Mouse (Mus musculus) ovary, postnatal 14 days (tissue): ENCODE measurements at regions not wholly inside any gene's neighbourhood (a gene's known extent, or its start where the extent isn't known, plus 50 kb on each side); places are given as distances from the start of the nearest gene placed in this dataset.

Experiments
- DNase-seq: peaks from one replicate; pipeline ENCODE4 v3.0.0; 2022; ENCODE audit warnings: low spot score

- DNase-seq, result no peak
These were observed 146.4 kb downstream of the Fndc1 start for GRCm38 (mm10) chr17:7680658-7681057.

DNA sequence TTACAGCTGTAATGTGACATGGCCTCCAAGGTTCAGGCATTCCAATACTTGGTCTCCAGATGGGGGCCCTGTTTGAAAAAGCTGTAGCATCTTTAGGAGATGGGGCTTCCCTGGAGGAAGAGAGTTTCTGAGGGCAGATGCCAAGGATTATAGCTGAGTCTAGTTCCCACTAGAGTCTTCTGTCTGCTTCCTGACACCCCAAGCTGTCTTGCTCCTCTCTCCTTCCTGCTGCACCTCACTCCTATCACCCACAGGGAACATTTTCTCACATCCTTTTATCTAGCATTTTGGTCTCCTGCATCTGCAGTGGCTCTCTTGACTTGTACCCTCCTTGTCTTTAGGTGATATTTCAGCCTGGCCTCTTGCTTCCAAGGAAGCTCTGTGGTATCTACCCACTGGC, 147.3 kb downstream of the Fndc1 start:
- no peak for DNase-seq

DNA sequence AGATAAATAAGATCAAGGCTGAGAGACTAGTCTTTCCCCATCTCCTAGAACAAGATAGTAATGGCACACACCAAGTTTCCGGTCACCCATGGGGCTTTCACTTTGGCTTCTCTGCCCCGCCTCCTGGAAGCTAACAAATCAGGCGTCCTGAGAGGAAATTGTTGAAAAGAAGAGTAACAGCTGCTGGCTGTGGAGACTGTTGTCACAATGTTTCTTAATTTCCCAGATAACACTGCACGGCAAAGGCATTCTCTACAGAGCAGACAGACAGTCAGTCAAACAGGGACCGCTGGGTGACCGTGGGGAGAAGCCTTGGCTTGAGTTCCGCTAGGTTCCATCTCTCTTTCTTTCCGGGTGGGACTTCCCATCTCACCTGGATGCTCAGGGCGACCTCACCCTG, 148.2 kb downstream of the Fndc1 start:
- no peak for DNase-seq

- DNase-seq, result no peak
These were observed 149.3 kb downstream of the Fndc1 start for GRCm38 (mm10) chr17:7677796-7678195.

DNA sequence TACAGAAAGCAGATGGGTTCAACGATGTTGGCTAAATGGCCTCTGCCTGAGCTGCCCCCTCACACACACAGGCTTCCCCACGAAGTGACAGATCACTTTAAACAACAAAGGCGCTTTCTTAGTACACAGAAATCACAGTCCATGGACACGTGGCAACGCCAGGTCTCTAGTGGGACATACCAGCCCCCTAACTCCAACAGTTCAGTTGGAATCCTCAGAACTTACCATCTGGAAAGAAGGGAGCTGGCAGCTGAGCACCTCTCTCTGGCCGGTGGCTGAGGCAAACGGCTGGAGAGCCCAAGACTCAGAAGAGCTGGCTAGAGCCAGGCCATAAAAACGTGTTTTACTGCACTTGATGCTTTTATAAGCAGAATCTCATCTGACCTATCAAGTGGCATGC, 149.8 kb downstream of the Fndc1 start:
- DNase-seq, result no peak

DNA sequence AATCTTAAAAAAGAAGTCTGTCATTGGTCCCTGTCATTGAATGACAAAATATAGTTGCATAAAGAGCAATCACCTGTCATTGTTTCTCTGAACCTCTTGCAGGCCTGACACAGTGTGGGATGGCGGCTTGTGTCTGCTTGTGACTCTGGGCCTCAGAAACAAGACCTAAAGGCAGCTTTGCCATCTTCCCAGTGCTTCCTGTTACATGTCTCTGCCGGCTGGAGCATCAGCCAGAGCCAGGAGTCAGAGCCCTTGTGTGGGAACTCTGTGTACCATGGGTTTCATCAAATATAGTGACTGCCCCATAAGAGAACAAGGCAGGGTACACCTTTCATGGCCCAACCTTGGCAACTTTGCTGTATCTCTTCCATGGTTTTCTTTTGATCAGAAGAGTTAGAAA, 150.3 kb downstream of the Fndc1 start:
- no peak for DNase-seq

- no peak for DNase-seq
These were observed 152.6 kb downstream of the Fndc1 start for GRCm38 (mm10) chr17:7674511-7674910.

DNA sequence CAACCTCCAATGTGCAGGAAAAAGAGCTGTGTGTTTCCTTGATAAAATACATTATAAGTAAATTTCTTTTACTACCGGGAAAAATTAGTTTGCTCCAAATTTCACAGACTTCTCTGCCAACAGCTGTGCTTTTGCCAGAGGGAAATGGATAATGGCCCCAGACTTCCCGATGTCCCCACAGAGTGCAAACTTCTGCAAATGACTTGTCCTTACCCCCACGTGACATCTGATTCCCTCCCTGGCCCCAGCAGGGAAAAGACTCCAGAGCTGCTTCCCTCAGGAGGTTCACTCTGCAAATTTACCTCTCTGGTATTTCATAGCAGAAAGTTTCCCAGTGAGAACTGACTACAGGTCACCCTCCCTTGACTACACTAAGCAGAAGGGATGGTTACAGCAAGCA, 159.3 kb downstream of the Fndc1 start:
- no peak for DNase-seq

- DNase-seq, result no peak
These were observed 160.2 kb downstream of the Fndc1 start for GRCm38 (mm10) chr17:7666781-7667398.

- no peak for DNase-seq
These were observed 160.9 kb downstream of the Fndc1 start for GRCm38 (mm10) chr17:7666207-7666606.

- DNase-seq, result no peak
These were observed 161.4 kb downstream of the Fndc1 start for GRCm38 (mm10) chr17:7665686-7666085.

DNA sequence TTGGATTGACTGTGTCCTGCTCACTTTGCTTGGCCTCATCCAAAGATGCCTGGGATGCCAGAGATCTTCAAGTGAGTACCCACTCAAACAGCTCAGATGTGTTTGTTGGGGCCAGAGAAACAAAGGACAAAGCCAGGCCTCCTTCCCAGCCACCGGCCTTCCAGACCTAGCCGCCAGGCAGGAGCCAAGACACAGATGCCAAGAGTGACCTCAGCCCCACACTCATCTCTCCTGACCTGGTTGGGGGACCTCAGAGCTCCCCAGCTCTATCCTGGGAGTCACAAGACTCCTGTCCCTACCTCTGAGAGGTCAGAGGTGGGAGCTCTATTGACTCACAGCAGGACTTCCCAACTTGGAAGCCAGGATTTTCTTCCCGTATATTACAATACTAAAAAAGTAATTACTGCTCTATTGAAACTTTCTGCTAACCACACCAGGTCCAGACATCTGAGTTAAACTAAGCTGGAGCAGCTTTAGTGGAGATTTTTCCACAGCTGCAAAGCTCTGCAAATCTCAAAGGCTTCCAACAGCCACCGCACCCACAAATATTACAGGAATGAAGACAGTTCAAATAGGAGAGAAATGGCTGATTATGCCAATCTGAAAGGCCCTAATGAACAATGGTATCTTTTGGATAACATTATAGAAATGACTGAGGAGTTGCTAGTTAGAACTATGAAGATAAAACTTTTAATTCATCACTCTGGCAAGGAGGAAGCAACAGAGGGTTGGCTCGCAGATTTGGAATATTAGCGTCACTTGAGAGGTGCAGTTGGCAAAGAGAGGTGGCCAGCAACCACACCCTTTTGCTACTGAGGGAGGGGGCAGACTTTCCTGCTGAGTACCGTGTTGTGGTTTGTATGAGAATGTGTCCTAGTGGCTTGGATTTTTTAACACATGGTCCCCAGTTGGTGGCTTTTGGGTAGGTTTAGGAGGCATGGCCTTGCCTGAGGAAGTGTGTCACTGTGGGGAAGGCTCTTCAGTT, 162.9 kb downstream of the Fndc1 start:
- DNase-seq, result no peak

- DNase-seq, result no peak
These were observed 170.6 kb downstream of the Fndc1 start for GRCm38 (mm10) chr17:7656503-7656902.

DNA sequence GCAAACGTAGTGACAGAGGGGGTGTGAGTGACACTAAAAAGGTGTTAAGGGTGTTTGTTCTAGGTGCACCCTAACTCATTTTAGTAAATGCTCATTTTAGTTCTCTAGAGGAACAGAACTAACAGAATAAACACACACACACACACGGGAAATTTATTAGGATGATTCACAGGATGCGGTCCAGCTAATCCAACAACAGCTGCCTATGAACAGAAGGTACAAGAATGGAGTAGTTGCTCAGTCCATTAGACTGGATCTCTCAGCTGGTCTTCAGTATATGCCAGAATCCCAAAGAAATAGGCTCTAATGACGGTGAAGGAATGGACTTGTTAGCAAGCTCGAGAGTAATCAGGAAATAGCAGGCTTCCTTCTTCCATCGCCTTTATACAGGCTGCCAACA, 171.1 kb downstream of the Fndc1 start:
- DNase-seq, result no peak

DNA sequence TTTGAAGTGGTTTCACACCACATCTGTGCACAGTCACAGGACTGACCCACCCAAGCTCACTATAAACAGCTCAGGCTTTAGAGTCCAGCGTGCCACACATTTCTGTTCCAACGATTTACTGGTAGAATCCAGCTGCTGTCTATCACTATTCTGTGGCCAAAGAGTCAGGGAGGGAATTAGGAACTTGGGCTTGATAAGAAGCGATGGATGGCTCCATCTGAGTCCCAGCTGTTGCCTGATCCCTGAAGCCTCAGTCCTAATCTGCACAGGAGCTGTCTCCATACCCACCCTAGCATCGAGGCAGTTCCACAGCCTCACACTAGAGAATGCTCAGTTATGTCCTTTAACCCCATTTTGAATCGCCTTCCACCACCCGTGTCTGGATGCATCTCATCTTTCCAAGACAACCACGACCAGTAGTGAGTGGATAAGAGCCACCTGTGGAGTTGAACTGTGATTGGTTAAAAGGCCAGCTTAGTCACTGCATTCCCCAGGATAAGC, 173.0 kb downstream of the Fndc1 start:
- no peak for DNase-seq

DNA sequence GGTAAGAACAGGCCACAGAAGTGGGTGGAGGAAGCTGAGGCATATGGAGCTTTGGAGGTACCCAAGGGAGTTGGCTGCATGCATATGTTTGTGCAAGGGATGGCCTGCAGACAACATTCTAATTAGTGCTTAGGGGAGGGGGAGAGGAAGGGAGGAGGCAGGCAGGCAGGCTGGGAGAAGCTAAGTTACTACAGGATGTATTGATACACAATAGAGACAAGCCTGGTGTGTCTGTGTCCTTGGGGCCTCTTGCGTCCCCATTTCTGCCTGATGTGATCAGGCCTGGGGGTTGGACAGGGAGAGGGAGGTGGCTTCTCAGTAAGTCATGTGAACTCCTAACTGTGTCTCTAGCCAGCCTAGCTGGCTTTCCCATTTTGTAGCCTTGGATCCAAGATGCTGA, 175.1 kb downstream of the Fndc1 start:
- DNase-seq, result no peak

GRCm38 (mm10) chr17:7650417-7650816, 176.7 kb downstream of the Fndc1 start:
- no peak for DNase-seq

- DNase-seq, result no peak
These were observed 182.1 kb downstream of the Fndc1 start for GRCm38 (mm10) chr17:7644857-7645481.

DNA sequence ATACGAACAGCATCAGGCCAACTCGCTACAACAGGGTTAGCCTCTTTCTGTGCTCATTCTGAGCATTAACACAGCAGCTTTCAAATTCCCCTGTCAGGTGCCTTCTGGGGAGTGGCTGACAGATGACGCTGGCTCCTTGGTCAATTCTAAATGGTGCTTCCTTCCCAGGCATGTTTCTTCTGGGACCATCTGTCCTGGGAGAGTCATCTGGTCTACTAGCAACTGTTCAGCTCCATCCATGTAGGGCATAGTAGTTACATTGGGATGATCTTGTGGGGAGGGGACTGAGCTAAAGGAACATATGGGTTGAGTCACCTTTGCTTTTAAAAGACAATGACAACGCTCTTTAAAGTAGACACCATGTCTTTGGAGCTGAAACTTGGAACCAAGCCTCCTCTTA, 183.5 kb downstream of the Fndc1 start:
- no peak for DNase-seq

- DNase-seq, result no peak
These were observed 184.6 kb downstream of the Fndc1 start for GRCm38 (mm10) chr17:7642442-7642887.

DNA sequence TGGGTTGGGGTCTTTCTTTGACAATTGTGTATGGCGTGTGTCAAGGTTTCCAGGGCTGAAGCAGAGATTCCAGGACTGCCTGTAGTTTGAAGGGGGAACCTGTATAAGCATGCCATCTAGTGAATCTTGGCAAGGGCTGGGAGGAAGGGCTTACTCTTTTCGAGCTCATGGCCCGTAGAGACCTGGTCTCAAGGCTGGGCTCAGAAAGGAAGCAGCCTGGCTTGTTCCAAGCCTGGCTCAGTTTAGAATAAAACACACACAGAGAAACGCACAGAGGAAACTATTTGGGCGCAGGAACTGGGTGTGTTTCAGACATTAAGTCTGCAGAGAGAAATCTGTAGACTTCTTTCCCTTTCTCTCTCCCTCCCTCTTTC, 192.8 kb downstream of the Fndc1 start:
- DNase-seq, result no peak

- DNase-seq, result no peak
These were observed 193.5 kb downstream of the Fndc1 start for GRCm38 (mm10) chr17:7633382-7634290.
